Mouse (Mus musculus) kidney, adult 2 months (tissue): ENCODE data around the gene Sergef.

Experiments used
- CTCF ChIP-seq: fragments of 200-500 bp; conservative IDR thresholded peaks from 2 replicates; pipeline ENCODE4 v1.5.1; 2011; ENCODE audit warnings: low read depth, mild to moderate bottlenecking, control low read depth, low read length, moderate library complexity, mixed read lengths; ENCODE audit not compliant: insufficient read depth, insufficient read length
- POLR2A ChIP-seq: fragments of 200-500 bp; IDR thresholded peaks from one replicate; pipeline ENCODE4 v1.6.1; 2011; ENCODE audit warnings: low read depth, low read length, control low read depth

DNA sequence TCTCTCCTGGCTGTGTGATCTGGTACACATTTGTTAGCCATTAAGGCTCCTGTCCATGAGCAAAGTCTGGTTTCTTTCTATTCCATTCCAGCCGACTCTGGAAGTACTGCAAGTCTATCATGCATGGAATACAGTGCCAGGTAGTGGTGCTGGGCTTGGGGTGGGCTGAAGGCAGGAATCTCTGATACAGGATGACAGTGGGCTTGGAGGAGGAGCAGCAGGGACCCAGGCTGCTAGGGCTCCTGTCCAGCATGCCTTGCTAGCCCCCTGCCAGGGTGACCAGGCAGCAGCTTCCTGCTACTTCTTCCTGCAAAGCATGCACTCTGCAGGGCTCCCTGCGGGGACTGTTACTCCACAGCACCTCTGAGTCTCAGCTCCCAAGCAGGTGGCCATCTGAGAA, 128.8 kb downstream of the Sergef start:
- TF ChIP-seq CTCF (no peak), POLR2A (no peak)
